Mouse (Mus musculus) NIH3T3 (cell line): ENCODE data around the gene Gm3417.
"Not testable (repeated sequence)": the region's sequence is repeated elsewhere in the genome, so short reads cannot be mapped to it uniquely, and the experiment has no call there.

ENCODE experiments used
- DNase-seq: peaks from one replicate; pipeline ENCODE4 v3.0.0-alpha.2; 2012; ENCODE audit warnings: low read depth

Gene Gm3417

GRCm38 (mm10) chr17:14958686-14959327, 19.8 kb downstream of the Gm3417 start:
- no peak for DNase-seq

GRCm38 (mm10) chr17:14953452-14953851, 25.1 kb downstream of the Gm3417 start:
- no peak for DNase-seq

- no peak for DNase-seq
Measured at GRCm38 (mm10) chr17:14949161-14949827, 29.3 kb downstream of the Gm3417 start.

- DNase-seq, result no peak
Measured at GRCm38 (mm10) chr17:14944551-14944950, 34.0 kb downstream of the Gm3417 start.

- peak; percentile 30 for DNase-seq
Measured at GRCm38 (mm10) chr17:14943729-14944059, 34.9 kb downstream of the Gm3417 start.

GRCm38 (mm10) chr17:14943009-14943728, 35.4 kb downstream of the Gm3417 start, which contains the start of the genes Wdr27 and 1600012H06Rik:
Gene Wdr27 (minus strand): TSS chr17:14943158.
Gene 1600012H06Rik (plus strand): TSS chr17:14943184.
- peak; percentile 100 for DNase-seq

GRCm38 (mm10) chr17:14942181-14942580, 36.4 kb downstream of the Gm3417 start:
- not testable (repeated sequence) for DNase-seq

- peak; percentile 32 for DNase-seq
Measured at GRCm38 (mm10) chr17:14935841-14936605, 42.6 kb downstream of the Gm3417 start.

GRCm38 (mm10) chr17:14935280-14935679, 43.3 kb downstream of the Gm3417 start:
- peak; percentile 5 for DNase-seq

- DNase-seq, result no peak
Measured at GRCm38 (mm10) chr17:14931469-14931868, 47.1 kb downstream of the Gm3417 start.

GRCm38 (mm10) chr17:14930697-14931096, 47.9 kb downstream of the Gm3417 start:
- no peak for DNase-seq

- no peak for DNase-seq
Measured at GRCm38 (mm10) chr17:14928631-14929030, 50.0 kb downstream of the Gm3417 start.

- DNase-seq, result no peak
Measured at GRCm38 (mm10) chr17:14927644-14928218, 50.9 kb downstream of the Gm3417 start.

GRCm38 (mm10) chr17:14921582-14921981, 57.0 kb downstream of the Gm3417 start:
- DNase-seq, result no peak

- DNase-seq, result no peak
Measured at GRCm38 (mm10) chr17:14917866-14918265, 60.7 kb downstream of the Gm3417 start.

GRCm38 (mm10) chr17:14914401-14914800, 64.2 kb downstream of the Gm3417 start:
- DNase-seq, result no peak
